ENCODE assay signal across 8 mouse cellular contexts in genomic region chr8:60982701-60983687, GRCm38 (mm10). TPM values are rescaled to one million over a fixed set of nuclear protein-coding genes. Genes with fewer than 3 reads are reported as not detected.
A peak's percentile ranks its signal among the peaks of the same experiment; 100 is the strongest.
DNase-seq lines count a peak whose midpoint lies in the region; ATAC-seq lines count a peak whose summit lies in the region.

Gene Clcn3, minus strand, starts transcription at chr8:60983300.

- DNase-seq in B cell, adult 2 months = peak; percentile 98 to 99
- peak; percentile 99 for DNase-seq in brain, adult 2 months (ENCODE audit: low read depth, low spot score)
- peak; percentile 99 for DNase-seq in heart, embryonic 10.5 days (ENCODE audit: low spot score)
- peak; percentile 100 for DNase-seq in liver
- DNase-seq in spleen, postnatal 4 days (ENCODE audit: low spot score in 2 of 2) = peak; percentile 99

- peak within 1 kb of the TSS; percentile 70 for H3K9ac ChIP-seq in kidney, embryonic 15.5 days

- peak within 1 kb of the TSS; percentile 85 for H3K4me3 ChIP-seq in heart, embryonic 10.5 days
- H3K4me3 ChIP-seq in kidney, embryonic 15.5 days (replicated peaks) = peak within 1 kb of the TSS; percentile 89

- peak within 1 kb of the TSS; percentile 91 for H3K4me2 ChIP-seq in kidney, embryonic 15.5 days

- no peaks in the 10 kb centered on the region for H3K9me3 ChIP-seq in heart, embryonic 10.5 days
- no peaks in the 10 kb centered on the region for H3K9me3 ChIP-seq in kidney, embryonic 15.5 days (replicated peaks)

- WGBS in heart, embryonic 10.5 days = under 1% methylated on average over 101 of the region's 101 CpGs
- under 1% methylated on average over 99 of the region's 101 CpGs for WGBS in kidney, embryonic 15.5 days

- peak; percentile 90 for ATAC-seq in erythroblast, adult 5-6 weeks (replicated peaks; ENCODE audit: low FRiP score, poor library complexity, severe bottlenecking)
- peak; percentile 100 for ATAC-seq in kidney, embryonic 15.5 days (replicated peaks; ENCODE audit: low FRiP score)
- ATAC-seq in monocyte, adult 5-6 weeks (replicated peaks; ENCODE audit: insufficient number of reproducible peaks, low FRiP score, low TSS enrichment, poor library complexity, severe bottlenecking) = peak; percentile 97

- H3K4me1 ChIP-seq in heart, embryonic 10.5 days = 0 out of 2 replicates have a peak, but pooled peaks cover 4% of the 10 kb centered on the region
- H3K4me1 ChIP-seq in kidney, embryonic 15.5 days = 0 out of 2 replicates have a peak, but pooled peaks cover 9% of the 10 kb centered on the region

- no peaks in the 10 kb centered on the region for H3K36me3 ChIP-seq in heart, embryonic 10.5 days
- no peaks in the 10 kb centered on the region for H3K36me3 ChIP-seq in kidney, embryonic 15.5 days

- H3K27me3 ChIP-seq in heart, embryonic 10.5 days (ENCODE audit: insufficient read depth, poor library complexity, severe bottlenecking) = no peaks in the 10 kb centered on the region
- H3K27me3 ChIP-seq in kidney, embryonic 15.5 days = no peaks in the 10 kb centered on the region

- H3K27ac ChIP-seq in heart, embryonic 10.5 days = peak within 1 kb of the TSS; percentile 92
- peak within 1 kb of the TSS; percentile 94 for H3K27ac ChIP-seq in kidney, embryonic 15.5 days

RNA-seq across cellular contexts. Expression of gene Clcn3, which starts in this region (rescaled TPM):
- 710 and 760 TPM in 2 replicates for total RNA-seq in erythroblast, adult 5-6 weeks (2015; ENCODE audit: low replicate concordance)
- total RNA-seq in erythroblast, adult 5-6 weeks (2017; ENCODE audit: low replicate concordance) = 1,348 and 1,485 TPM in 2 replicates
- 21.7 and 26.0 TPM in 2 replicates for polyA plus RNA-seq in heart, embryonic 10.5 days (2016; fragmentation: Nextera tagmentation; extraction: Ambion mirVana)
- 26.5 and 27.1 TPM in 2 replicates for polyA plus RNA-seq in kidney, embryonic 15.5 days (2015; fragmentation: Nextera tagmentation; extraction: Ambion mirVana)
- total RNA-seq in monocyte, adult 5-6 weeks (2017) = 45.9 to 82.4 TPM (median 55.4 TPM) in 3 replicates

Comparison
In these comparisons a context has a peak if more than half of its experiments do, and no peak if none do; other contexts are left out.
1. Peak in every context shown above with its lines: DNase-seq, ATAC-seq, H3K4me3 ChIP-seq and H3K27ac ChIP-seq.